ENCODE assay signal across 10 mouse cellular contexts in genomic region chr8:70657739-70658138, GRCm38 (mm10). TPM values are rescaled to one million over a fixed set of nuclear protein-coding genes. Genes with fewer than 3 reads are reported as not detected.
A peak's percentile ranks its signal among the peaks of the same experiment; 100 is the strongest.
DNase-seq lines count a peak whose midpoint lies in the region; ATAC-seq and TF ChIP-seq lines count a peak whose summit lies in the region.
"Had no signal": no experiment of that assay in that cellular context is flagged by ENCODE, and none has a peak within 500 bp of the region (broad histone marks: within the 10 kb centered on the region; RNA-seq: fewer than 3 reads in every experiment).

No protein-coding gene starts in this region.

- no peak for TF ChIP-seq CTCF in lung, embryonic 14.5 days (IDR thresholded peaks at IDR 0.05; ENCODE audit: low read depth)
- no peak for TF ChIP-seq CTCF in liver, embryonic 14.5 days (IDR thresholded peaks at IDR 0.05; ENCODE audit: low read depth)

- H3K4me3 ChIP-seq in lung, embryonic 14.5 days (ENCODE audit: low read depth, low read length) = no peak overlapping the region
- H3K4me3 ChIP-seq in forebrain, embryonic 15.5 days = no peak overlapping the region
- no peak overlapping the region for H3K4me3 ChIP-seq in liver, embryonic 14.5 days (ENCODE audit: insufficient read depth in 1 of 2, low read depth in 2 of 2, low read length in 2 of 2)
- H3K4me3 ChIP-seq in stomach, embryonic 16.5 days (replicated peaks; ENCODE audit: low read length) = peak overlapping the region; percentile 89; the same call in 1 of the 2 replicates

- H3K27me3 ChIP-seq in lung, embryonic 14.5 days (ENCODE audit: insufficient read depth, low read length) = no peaks in the 10 kb centered on the region
- no peaks in the 10 kb centered on the region for H3K27me3 ChIP-seq in forebrain, embryonic 15.5 days
- no peaks in the 10 kb centered on the region for H3K27me3 ChIP-seq in liver, embryonic 14.5 days (ENCODE audit: control insufficient read depth, insufficient read depth, low read length)
- H3K27me3 ChIP-seq in stomach, embryonic 16.5 days (ENCODE audit: control insufficient read depth, insufficient read depth, low read length) = no peaks in the 10 kb centered on the region

- no peak for TF ChIP-seq EP300 in liver, embryonic 14.5 days (IDR thresholded peaks at IDR 0.05; ENCODE audit: low read depth)

- peak overlapping the region; percentile 91; the same call in 1 of the 2 replicates for H3K4me2 ChIP-seq in lung, embryonic 14.5 days
- peak overlapping the region; percentile 91 for H3K4me2 ChIP-seq in forebrain, embryonic 15.5 days (replicated peaks)
- peak overlapping the region; percentile 14; the same call in 1 of the 2 replicates for H3K4me2 ChIP-seq in liver, embryonic 14.5 days (ENCODE audit: low read depth)
- no peak overlapping the region; the same call in 1 of the 2 replicates for H3K4me2 ChIP-seq in stomach, embryonic 16.5 days (ENCODE audit: low read depth, low read length)

- H3K9me3 ChIP-seq in lung, embryonic 14.5 days (ENCODE audit: low read depth, low read length) = no peaks in the 10 kb centered on the region
- H3K9me3 ChIP-seq in forebrain, embryonic 15.5 days = no peaks in the 10 kb centered on the region
- no peaks in the 10 kb centered on the region for H3K9me3 ChIP-seq in liver, embryonic 14.5 days (ENCODE audit: control insufficient read depth, low read length)
- H3K9me3 ChIP-seq in stomach, embryonic 16.5 days (replicated peaks; ENCODE audit: control insufficient read depth, low read length) = no peaks in the 10 kb centered on the region

- peak overlapping the region; percentile 83; the same call in 1 of the 2 replicates for H3K9ac ChIP-seq in lung, embryonic 14.5 days
- H3K9ac ChIP-seq in forebrain, embryonic 15.5 days (replicated peaks) = no peak overlapping the region
- no peak overlapping the region for H3K9ac ChIP-seq in liver, embryonic 14.5 days (replicated peaks)
- H3K9ac ChIP-seq in stomach, embryonic 16.5 days (ENCODE audit: low read length) = no peak overlapping the region

- H3K27ac ChIP-seq in lung, embryonic 14.5 days (ENCODE audit: low read depth) = no peak overlapping the region
- peak overlapping the region; percentile 89 for H3K27ac ChIP-seq in forebrain, embryonic 15.5 days (replicated peaks)
- H3K27ac ChIP-seq in liver, embryonic 14.5 days = no peak overlapping the region
- H3K27ac ChIP-seq in stomach, embryonic 16.5 days (ENCODE audit: low read length) = no peak overlapping the region

- peaks cover 9% of the 10 kb centered on the region for H3K4me1 ChIP-seq in lung, embryonic 14.5 days (ENCODE audit: insufficient read depth)
- peaks cover 56% of the 10 kb centered on the region for H3K4me1 ChIP-seq in forebrain, embryonic 15.5 days
- peaks cover 11 to 24% of the 10 kb centered on the region in 2 experiments for H3K4me1 ChIP-seq in liver, embryonic 14.5 days (replicated peaks; ENCODE audit: control insufficient read depth in 2 of 2, insufficient read depth in 2 of 2, low read length in 1 of 2)
- H3K4me1 ChIP-seq in stomach, embryonic 16.5 days (ENCODE audit: control insufficient read depth, insufficient read depth, low read length) = peaks cover 25% of the 10 kb centered on the region

- peaks cover 29% of the 10 kb centered on the region for H3K36me3 ChIP-seq in lung, embryonic 14.5 days (ENCODE audit: insufficient read depth)
- peaks cover 5% of the 10 kb centered on the region; the same call in 1 of the 2 replicates for H3K36me3 ChIP-seq in forebrain, embryonic 15.5 days
- H3K36me3 ChIP-seq in liver, embryonic 14.5 days (replicated peaks; ENCODE audit: control insufficient read depth, insufficient read depth, low read depth) = no peaks in the 10 kb centered on the region; the same call in 1 of the 2 replicates
- no peaks in the 10 kb centered on the region for H3K36me3 ChIP-seq in stomach, embryonic 16.5 days (ENCODE audit: control insufficient read depth, insufficient read depth, low read length)

- no peak for DNase-seq in lung, embryonic 14.5 days
- no peak for DNase-seq in lung, postnatal 25 days (ENCODE audit: low spot score)
- no peak for DNase-seq in liver, embryonic 14.5 days (ENCODE audit: low read depth in 3 of 3, low spot score in 3 of 3)
- no peak for DNase-seq in cerebellum, adult 9-10 months
- no peak for DNase-seq in urinary bladder, postnatal 25 days (ENCODE audit: low spot score)
- DNase-seq: cerebellum, postnatal 10 days; heart, postnatal 14 days; lung, postnatal 10 days had no signal

- 74% methylated on average over 2 of the region's 2 CpGs for WGBS in lung, embryonic 14.5 days
- WGBS in forebrain, embryonic 15.5 days = 87% methylated on average over 2 of the region's 2 CpGs
- WGBS in liver, embryonic 14.5 days (ENCODE audit: insufficient replicate concordance) = 76% methylated on average over 2 of the region's 2 CpGs
- WGBS in stomach, embryonic 16.5 days = 87% methylated on average over 2 of the region's 2 CpGs

- no peak for ATAC-seq in lung, embryonic 14.5 days (ENCODE audit: insufficient read depth)
- no peak for ATAC-seq in forebrain, embryonic 15.5 days (replicated peaks)
- no peak for ATAC-seq in liver, embryonic 14.5 days (ENCODE audit: insufficient read depth)
- no peak for ATAC-seq in stomach, embryonic 16.5 days (ENCODE audit: insufficient read depth, low FRiP score)

RNA-seq across cellular contexts. Expression of gene Pgpep1, which starts 2.4 kb away (rescaled TPM):
- polyA plus RNA-seq in lung, embryonic 14.5 days (2014; fragmentation: Nextera tagmentation; extraction: Ambion mirVana) = 46.6 and 48.2 TPM in 2 replicates
- 63.6 and 70.2 TPM in 2 replicates for polyA plus RNA-seq in forebrain, embryonic 15.5 days (2015; fragmentation: Nextera tagmentation; extraction: Ambion mirVana)
- 7.6 and 8.6 TPM in 2 replicates for polyA plus RNA-seq in liver, embryonic 14.5 days (2012; rRNA removed)
- 19.8 and 23.5 TPM in 2 replicates for polyA plus RNA-seq in liver, embryonic 14.5 days (2014; fragmentation: Nextera tagmentation; extraction: Ambion mirVana)
- polyA plus RNA-seq in stomach, embryonic 16.5 days (2015; fragmentation: Nextera tagmentation; extraction: Ambion mirVana) = 47.4 and 57.5 TPM in 2 replicates

RNA-seq across cellular contexts. Expression of gene Lsm4, which starts 15.3 kb away (rescaled TPM):
- polyA plus RNA-seq in lung, embryonic 14.5 days (2014; fragmentation: Nextera tagmentation; extraction: Ambion mirVana) = 305 and 327 TPM in 2 replicates
- 211 and 228 TPM in 2 replicates for polyA plus RNA-seq in forebrain, embryonic 15.5 days (2015; fragmentation: Nextera tagmentation; extraction: Ambion mirVana)
- 134 and 478 TPM in 2 replicates for polyA plus RNA-seq in liver, embryonic 14.5 days (2012; rRNA removed)
- 160 and 176 TPM in 2 replicates for polyA plus RNA-seq in liver, embryonic 14.5 days (2014; fragmentation: Nextera tagmentation; extraction: Ambion mirVana)
- polyA plus RNA-seq in stomach, embryonic 16.5 days (2015; fragmentation: Nextera tagmentation; extraction: Ambion mirVana) = 154 and 173 TPM in 2 replicates

RNA-seq across cellular contexts. Expression of gene Gdf15, which starts 25.5 kb away (rescaled TPM):
- polyA plus RNA-seq in lung, embryonic 14.5 days (2014; fragmentation: Nextera tagmentation; extraction: Ambion mirVana) = 0.12 and 0.22 TPM in 2 replicates
- not detected in 2 replicates for polyA plus RNA-seq in forebrain, embryonic 15.5 days (2015; fragmentation: Nextera tagmentation; extraction: Ambion mirVana)
- 6.3 and 9.0 TPM in 2 replicates for polyA plus RNA-seq in liver, embryonic 14.5 days (2012; rRNA removed)
- polyA plus RNA-seq in liver, embryonic 14.5 days (2014; fragmentation: Nextera tagmentation; extraction: Ambion mirVana) = 1.2 and 2.8 TPM in 2 replicates
- 0.57 and 0.60 TPM in 2 replicates for polyA plus RNA-seq in stomach, embryonic 16.5 days (2015; fragmentation: Nextera tagmentation; extraction: Ambion mirVana)

RNA-seq across cellular contexts. Expression of gene Jund, which starts 41.0 kb away (rescaled TPM):
- polyA plus RNA-seq in lung, embryonic 14.5 days (2014; fragmentation: Nextera tagmentation; extraction: Ambion mirVana) = 70.1 and 72.9 TPM in 2 replicates
- polyA plus RNA-seq in forebrain, embryonic 15.5 days (2015; fragmentation: Nextera tagmentation; extraction: Ambion mirVana) = 89.0 and 96.0 TPM in 2 replicates
- 28.4 and 29.4 TPM in 2 replicates for polyA plus RNA-seq in liver, embryonic 14.5 days (2012; rRNA removed)
- 20.3 and 21.8 TPM in 2 replicates for polyA plus RNA-seq in liver, embryonic 14.5 days (2014; fragmentation: Nextera tagmentation; extraction: Ambion mirVana)
- polyA plus RNA-seq in stomach, embryonic 16.5 days (2015; fragmentation: Nextera tagmentation; extraction: Ambion mirVana) = 22.5 and 30.0 TPM in 2 replicates

RNA-seq across cellular contexts. Expression of gene Lrrc25, which starts 41.8 kb away (rescaled TPM):
- 1.9 TPM in 2 replicates for polyA plus RNA-seq in lung, embryonic 14.5 days (2014; fragmentation: Nextera tagmentation; extraction: Ambion mirVana)
- 0.74 and 1.3 TPM in 2 replicates for polyA plus RNA-seq in forebrain, embryonic 15.5 days (2015; fragmentation: Nextera tagmentation; extraction: Ambion mirVana)
- 4.3 and 5.3 TPM in 2 replicates for polyA plus RNA-seq in liver, embryonic 14.5 days (2012; rRNA removed)
- polyA plus RNA-seq in liver, embryonic 14.5 days (2014; fragmentation: Nextera tagmentation; extraction: Ambion mirVana) = 4.7 TPM in 2 replicates
- polyA plus RNA-seq in stomach, embryonic 16.5 days (2015; fragmentation: Nextera tagmentation; extraction: Ambion mirVana) = 2.9 and 3.0 TPM in 2 replicates
